Mouse (Mus musculus): ENCODE results near the gene Gata2.

Gata2 gene

GRCm38 (mm10) chr6:88194978-88195325, 1.3 kb downstream of the Gata2 start:
- DNase-seq (ENCODE audit: low spot score in 2 of 2) = no peak

DNA sequence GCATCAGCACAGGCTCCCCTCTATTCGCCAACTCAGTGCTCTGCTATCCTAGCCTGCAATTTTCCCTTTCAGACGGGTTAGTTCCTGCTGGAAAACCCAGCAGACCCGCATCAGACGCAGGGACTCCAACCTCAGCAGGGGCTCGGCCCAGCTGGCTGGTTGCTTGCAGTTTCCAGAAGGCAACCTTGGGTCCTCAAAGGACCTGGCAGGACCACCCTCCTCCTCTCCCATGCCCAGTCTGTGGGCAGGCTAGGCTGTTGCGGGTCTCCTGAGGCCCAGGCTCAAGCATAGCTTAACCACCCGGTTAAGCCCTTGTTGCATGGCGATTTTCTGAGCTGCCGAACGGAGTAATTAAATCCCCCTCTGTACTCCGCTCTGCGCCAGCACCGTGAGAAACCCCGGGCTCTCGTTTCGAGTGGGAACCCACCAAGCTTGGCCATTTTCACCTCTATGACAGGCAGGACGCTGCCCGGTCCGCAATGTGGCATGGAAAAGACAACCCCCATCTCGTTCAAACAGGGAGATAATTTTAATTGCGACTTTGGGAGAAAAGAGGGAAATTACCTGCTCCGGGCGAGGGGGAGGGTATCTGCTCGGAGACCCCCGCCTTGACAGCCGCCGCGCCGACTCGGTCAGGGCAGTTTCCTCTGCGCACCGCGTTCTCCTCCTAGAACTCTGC, 2.5 kb downstream of the Gata2 start:
- DNase-seq (ENCODE audit: low spot score in 2 of 2) = no peak

GRCm38 (mm10) chr6:88196733-88197312, 3.1 kb downstream of the Gata2 start:
- DNase-seq (ENCODE audit: low spot score in 2 of 2) = no peak

- no peak for DNase-seq (ENCODE audit: low spot score in 2 of 2)
These were observed 3.8 kb downstream of the Gata2 start for GRCm38 (mm10) chr6:88197313-88198069.

- DNase-seq (ENCODE audit: low spot score in 2 of 2) = no peak
These were observed 4.6 kb downstream of the Gata2 start for GRCm38 (mm10) chr6:88198070-88198940.

- no peak for DNase-seq (ENCODE audit: low spot score in 2 of 2)
These were observed 5.5 kb downstream of the Gata2 start for GRCm38 (mm10) chr6:88199001-88199717.

DNA sequence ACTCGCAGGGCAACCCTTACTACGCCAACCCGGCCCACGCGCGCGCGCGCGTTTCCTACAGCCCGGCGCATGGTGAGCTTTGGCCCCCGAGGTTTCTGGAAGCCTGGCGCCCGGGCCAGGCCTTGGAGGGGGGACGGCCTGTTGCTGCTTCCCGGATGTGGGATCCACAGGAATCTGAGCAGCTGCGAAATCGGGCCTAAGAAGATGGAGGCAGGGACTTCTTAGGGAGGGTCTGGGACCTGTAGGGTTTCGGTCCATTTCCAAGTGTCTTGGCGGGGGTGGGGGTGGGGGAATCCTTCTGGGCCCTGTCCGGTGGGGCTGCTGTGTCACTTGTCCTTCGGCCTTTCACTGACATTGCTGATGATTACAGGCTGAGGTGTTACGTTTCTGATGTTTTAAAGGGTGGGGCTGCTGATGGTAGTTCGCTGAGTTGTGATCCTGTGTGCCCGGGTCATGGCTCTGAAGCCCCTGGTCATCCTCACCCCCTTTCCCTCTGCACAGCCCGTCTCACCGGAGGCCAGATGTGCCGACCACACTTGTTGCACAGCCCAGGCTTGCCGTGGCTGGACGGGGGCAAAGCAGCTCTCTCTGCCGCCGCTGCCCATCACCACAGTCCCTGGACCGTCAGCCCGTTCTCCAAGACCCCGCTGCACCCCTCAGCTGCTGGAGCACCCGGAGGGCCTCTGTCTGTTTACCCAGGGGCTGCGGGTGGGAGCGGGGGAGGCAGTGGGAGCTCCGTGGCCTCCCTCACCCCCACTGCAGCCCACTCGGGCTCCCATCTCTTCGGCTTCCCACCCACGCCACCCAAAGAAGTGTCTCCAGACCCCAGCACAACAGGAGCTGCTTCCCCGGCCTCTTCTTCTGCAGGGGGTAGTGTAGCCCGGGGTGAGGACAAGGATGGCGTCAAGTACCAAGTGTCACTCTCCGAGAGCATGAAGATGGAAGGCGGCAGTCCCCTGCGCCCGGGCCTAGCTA, 6.3 kb downstream of the Gata2 start:
- no peak for DNase-seq (ENCODE audit: low spot score in 2 of 2)

- no peak for DNase-seq (ENCODE audit: low spot score in 2 of 2)
These were observed 7.3 kb downstream of the Gata2 start for GRCm38 (mm10) chr6:88200693-88201609.

GRCm38 (mm10) chr6:88201926-88202700, 8.4 kb downstream of the Gata2 start:
- no peak for DNase-seq (ENCODE audit: low spot score in 2 of 2)

GRCm38 (mm10) chr6:88202921-88203690, 9.4 kb downstream of the Gata2 start:
- DNase-seq (ENCODE audit: low spot score in 2 of 2) = no peak

DNA sequence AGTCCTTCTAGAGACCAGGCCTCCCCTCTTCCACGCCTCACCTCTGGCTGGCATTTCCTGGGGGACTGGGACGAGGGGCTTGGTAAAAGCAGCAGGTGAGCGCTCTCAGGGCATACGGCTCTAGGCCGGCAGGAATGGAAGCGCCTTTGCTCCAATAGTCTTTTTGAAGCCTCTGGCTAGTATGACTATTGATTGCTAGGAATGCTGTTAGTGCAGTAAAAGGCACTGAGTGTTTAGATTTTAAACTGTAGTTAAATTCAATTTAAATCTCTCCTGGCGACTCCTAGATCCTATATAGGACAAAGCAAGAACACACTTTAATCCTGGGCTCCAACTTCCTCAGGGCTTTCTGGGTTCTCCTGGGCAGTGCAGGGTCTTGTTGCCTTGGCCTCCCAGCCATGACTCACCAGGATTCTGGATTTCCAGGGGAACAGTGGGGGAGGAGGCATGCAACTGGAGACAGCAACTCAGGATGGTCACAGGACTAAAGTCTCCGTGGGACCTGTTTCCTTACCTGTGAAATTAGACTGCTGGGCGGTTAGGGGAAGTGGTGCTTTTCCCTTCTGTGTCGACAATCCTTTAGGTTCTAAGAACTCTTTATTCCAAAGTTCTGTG, 10.2 kb downstream of the Gata2 start:
- no peak for DNase-seq (ENCODE audit: low spot score in 2 of 2)

- DNase-seq (ENCODE audit: low spot score in 2 of 2) = no peak
These were observed 11.1 kb downstream of the Gata2 start for GRCm38 (mm10) chr6:88204531-88205385.

DNA sequence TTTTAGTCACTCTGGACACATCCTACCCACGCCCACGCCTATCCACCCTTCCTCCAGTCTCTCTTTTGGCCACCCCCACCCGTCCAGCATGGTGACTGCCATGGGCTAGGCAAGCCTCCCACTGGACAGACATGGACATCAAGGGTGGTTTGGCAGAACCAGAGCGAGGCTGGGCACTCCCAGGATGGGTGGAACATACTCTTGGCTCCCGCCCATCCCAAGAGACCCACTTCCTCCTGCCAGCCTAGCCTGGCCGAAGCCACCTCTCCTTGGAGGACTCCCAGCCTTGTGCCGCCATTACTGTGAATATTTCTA, 11.7 kb downstream of the Gata2 start:
- DNase-seq (ENCODE audit: low spot score in 2 of 2) = no peak

DNA sequence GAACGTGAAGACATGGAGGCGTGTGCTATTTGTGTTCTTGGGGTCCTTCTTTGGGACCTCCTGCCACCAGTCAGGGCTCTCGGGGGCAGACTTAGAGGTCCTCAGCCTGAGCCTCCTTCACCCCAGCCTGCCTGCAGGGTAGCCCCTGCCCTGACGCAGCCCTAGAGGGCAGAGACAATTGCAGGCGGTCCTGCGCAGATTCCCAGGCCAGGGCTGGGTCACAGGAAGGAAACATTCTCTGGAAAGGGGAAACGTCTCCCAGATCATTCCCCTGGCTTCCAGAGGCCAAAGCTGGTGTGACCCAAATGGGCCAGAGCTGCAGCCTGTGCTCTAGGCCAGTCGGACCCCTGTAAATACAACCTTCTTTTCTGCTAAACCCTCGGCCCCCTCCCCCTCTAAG, 12.2 kb downstream of the Gata2 start:
- no peak for DNase-seq (ENCODE audit: low spot score in 2 of 2)

- no peak for DNase-seq (ENCODE audit: low spot score in 2 of 2)
These were observed 12.9 kb downstream of the Gata2 start for GRCm38 (mm10) chr6:88206566-88206965.

- DNase-seq (ENCODE audit: low spot score in 2 of 2) = no peak
These were observed 13.8 kb downstream of the Gata2 start for GRCm38 (mm10) chr6:88207403-88208033.

Data from thymus, postnatal 10 days (tissue).